10 mouse cellular contexts compared by ENCODE assay signal in genomic region chr11:60256176-60256681, GRCm38 (mm10). TPM values are rescaled to one million over a fixed set of nuclear protein-coding genes. Genes with fewer than 3 reads are reported as not detected.
DNase-seq lines count a peak whose midpoint lies in the region; ATAC-seq and TF ChIP-seq lines count a peak whose summit lies in the region.
"Had no signal": no experiment of that assay in that cellular context is flagged by ENCODE, and none has a peak within 500 bp of the region (broad histone marks: within the 10 kb centered on the region; RNA-seq: fewer than 3 reads in every experiment).

No protein-coding gene starts in this region.

- peaks cover 18% of the 10 kb centered on the region for H3K4me1 ChIP-seq in heart, adult 2 months (ENCODE audit: control insufficient read depth, insufficient read depth, low read length)
- H3K4me1 ChIP-seq in heart, embryonic 12.5 days (replicated peaks) = peaks cover 56% of the 10 kb centered on the region
- peaks cover 41% of the 10 kb centered on the region for H3K4me1 ChIP-seq in cerebellum, adult 2 months (ENCODE audit: control insufficient read depth, insufficient read depth, low read length)
- H3K4me1 ChIP-seq in hindbrain, postnatal 0 days (ENCODE audit: insufficient read depth, low read length) = peaks cover 26% of the 10 kb centered on the region
- H3K4me1 ChIP-seq in neural tube, embryonic 15.5 days = peaks cover 18% of the 10 kb centered on the region
- H3K4me1 ChIP-seq in thymus, adult 2 months (replicated peaks; ENCODE audit: control insufficient read depth, insufficient read depth, low read length) = peaks cover 15% of the 10 kb centered on the region

- H3K9ac ChIP-seq in heart, adult 2 months (ENCODE audit: low read depth, low read length) = no peak overlapping the region
- H3K9ac ChIP-seq in heart, embryonic 12.5 days = no peak overlapping the region
- H3K9ac ChIP-seq in hindbrain, postnatal 0 days (replicated peaks; ENCODE audit: low read length) = no peak overlapping the region
- no peak overlapping the region for H3K9ac ChIP-seq in neural tube, embryonic 15.5 days (replicated peaks)
- H3K9ac ChIP-seq: embryonic facial prominence, embryonic 13.5 days; limb, embryonic 15.5 days had no signal

- no peaks in the 10 kb centered on the region for H3K27me3 ChIP-seq in heart, adult 2 months (ENCODE audit: control insufficient read depth, insufficient read depth, low read length)
- H3K27me3 ChIP-seq in heart, embryonic 12.5 days (replicated peaks) = no peaks in the 10 kb centered on the region
- H3K27me3 ChIP-seq in cerebellum, adult 2 months (ENCODE audit: control insufficient read depth, insufficient read depth, low read length) = no peaks in the 10 kb centered on the region
- no peaks in the 10 kb centered on the region for H3K27me3 ChIP-seq in hindbrain, postnatal 0 days (ENCODE audit: insufficient read depth, low read length)
- H3K27me3 ChIP-seq in neural tube, embryonic 15.5 days (replicated peaks) = no peaks in the 10 kb centered on the region
- H3K27me3 ChIP-seq in thymus, adult 2 months (ENCODE audit: control insufficient read depth, insufficient read depth, low read length) = no peaks in the 10 kb centered on the region
- H3K27me3 ChIP-seq: embryonic facial prominence, embryonic 13.5 days; limb, embryonic 15.5 days had no signal

- no peaks in the 10 kb centered on the region for H3K9me3 ChIP-seq in heart, embryonic 12.5 days (replicated peaks)
- no peaks in the 10 kb centered on the region for H3K9me3 ChIP-seq in hindbrain, postnatal 0 days (ENCODE audit: low read length)
- no peaks in the 10 kb centered on the region for H3K9me3 ChIP-seq in neural tube, embryonic 15.5 days (replicated peaks)
- H3K9me3 ChIP-seq: embryonic facial prominence, embryonic 13.5 days; limb, embryonic 15.5 days had no signal

- 0 out of 2 replicates have a peak, but pooled peaks have one; percentile 22 for TF ChIP-seq EP300 in heart, adult 2 months (IDR thresholded peaks at IDR 0.05; ENCODE audit: insufficient read depth, low read depth, low read length)

- no peaks in the 10 kb centered on the region for H3K79me2 ChIP-seq in heart, adult 2 months (replicated peaks; ENCODE audit: control insufficient read depth, insufficient read depth, low read length)

- H3K4me2 ChIP-seq in heart, embryonic 12.5 days = no peak overlapping the region
- H3K4me2 ChIP-seq in hindbrain, postnatal 0 days (ENCODE audit: low read depth, low read length) = no peak overlapping the region
- no peak overlapping the region for H3K4me2 ChIP-seq in neural tube, embryonic 15.5 days
- H3K4me2 ChIP-seq: embryonic facial prominence, embryonic 13.5 days; limb, embryonic 15.5 days had no signal

- TF ChIP-seq CTCF in heart, adult 2 months (IDR thresholded peaks at IDR 0.05) = no peak
- TF ChIP-seq CTCF in cerebellum, adult 2 months (IDR thresholded peaks at IDR 0.05; ENCODE audit: borderline replicate concordance, insufficient read depth, low read depth, low read length) = no peak
- no peak for TF ChIP-seq CTCF in hindbrain, postnatal 0 days (IDR thresholded peaks at IDR 0.05; ENCODE audit: low read depth)
- no peak for TF ChIP-seq CTCF in thymus, adult 2 months (IDR thresholded peaks at IDR 0.05; ENCODE audit: borderline replicate concordance, control insufficient read depth, extremely low read depth, insufficient read depth, low read length, poor library complexity)

- H3K36me3 ChIP-seq in heart, adult 2 months (ENCODE audit: control insufficient read depth, insufficient read depth, low read length) = peaks cover 7% of the 10 kb centered on the region
- H3K36me3 ChIP-seq in heart, embryonic 12.5 days = peaks cover 30% of the 10 kb centered on the region
- H3K36me3 ChIP-seq in hindbrain, postnatal 0 days (ENCODE audit: insufficient read depth, low read length) = no peaks in the 10 kb centered on the region; the same call in 1 of the 2 replicates
- peaks cover 15% of the 10 kb centered on the region for H3K36me3 ChIP-seq in neural tube, embryonic 15.5 days
- H3K36me3 ChIP-seq in thymus, adult 2 months (ENCODE audit: control insufficient read depth, insufficient read depth, low read length) = no peaks in the 10 kb centered on the region

- no peak overlapping the region for H3K4me3 ChIP-seq in heart, adult 2 months
- no peak overlapping the region for H3K4me3 ChIP-seq in heart, embryonic 12.5 days
- H3K4me3 ChIP-seq in cerebellum, adult 2 months (replicated peaks; ENCODE audit: insufficient read depth, low read depth, low read length) = no peak overlapping the region
- H3K4me3 ChIP-seq in hindbrain, postnatal 0 days (ENCODE audit: low read length) = no peak overlapping the region
- H3K4me3 ChIP-seq in neural tube, embryonic 15.5 days (replicated peaks) = no peak overlapping the region
- H3K4me3 ChIP-seq in thymus, adult 2 months (ENCODE audit: control insufficient read depth, insufficient read depth, low read length) = no peak overlapping the region
- H3K4me3 ChIP-seq: embryonic facial prominence, embryonic 13.5 days; limb, embryonic 15.5 days had no signal

- WGBS in heart, adult 2 months = 25% methylated on average over 6 of the region's 6 CpGs
- WGBS in heart, embryonic 12.5 days = 62% methylated on average over 6 of the region's 6 CpGs
- WGBS in cerebellum, adult 2 months = 3% methylated on average over 6 of the region's 6 CpGs
- WGBS in hindbrain, postnatal 0 days = 23% methylated on average over 6 of the region's 6 CpGs
- WGBS in neural tube, embryonic 15.5 days = 40% methylated on average over 6 of the region's 6 CpGs
- 87% methylated on average over 6 of the region's 6 CpGs for WGBS in thymus, adult 2 months

- no peak for TF ChIP-seq POLR2A in heart, adult 2 months (IDR thresholded peaks at IDR 0.05; ENCODE audit: insufficient read depth, low read depth, low read length)
- TF ChIP-seq POLR2A in cerebellum, adult 2 months (IDR thresholded peaks at IDR 0.05; ENCODE audit: borderline replicate concordance, insufficient read depth, low read length) = no peak
- no peak for TF ChIP-seq POLR2A in thymus, adult 2 months (IDR thresholded peaks at IDR 0.05; ENCODE audit: control insufficient read depth, extremely low read depth, insufficient read depth, low read length, poor library complexity)

- ATAC-seq in heart, embryonic 12.5 days (ENCODE audit: insufficient number of reproducible peaks, low FRiP score) = no peak
- peak; percentile 76 for ATAC-seq in hindbrain, postnatal 0 days
- ATAC-seq in neural tube, embryonic 15.5 days (ENCODE audit: low FRiP score) = no peak

- H3K27ac ChIP-seq in heart, adult 2 months = peak overlapping the region; percentile 72
- H3K27ac ChIP-seq in heart, embryonic 12.5 days (ENCODE audit: poor library complexity, severe bottlenecking) = no peak overlapping the region
- H3K27ac ChIP-seq in cerebellum, adult 2 months (ENCODE audit: insufficient read depth, low read length) = peak overlapping the region; percentile 67
- H3K27ac ChIP-seq in hindbrain, postnatal 0 days = peak overlapping the region; percentile 66
- peak overlapping the region; percentile 25; the same call in 1 of the 2 replicates for H3K27ac ChIP-seq in neural tube, embryonic 15.5 days (replicated peaks)
- no peak overlapping the region for H3K27ac ChIP-seq in thymus, adult 2 months (ENCODE audit: control insufficient read depth, insufficient read depth, low read length)
- H3K27ac ChIP-seq: limb, embryonic 15.5 days had no signal

- intact Hi-C loops in heart, adult 2 months (cut with DNase I) = no loop called here

- peak in 1 of 2 experiments; percentile 30 for DNase-seq in heart, adult 2 months
- peak; percentile 65 for DNase-seq in Muller cell, postnatal 12 days (ENCODE audit: inconsistent ontology term)
- peak; percentile 94 to 96 for DNase-seq in cerebellum, adult 2 months
- peak; percentile 91 for DNase-seq in hindbrain, postnatal 0 days (ENCODE audit: low spot score)
- DNase-seq in spleen, adult 18-20 months = no peak
- no peak for DNase-seq in thymus, adult 2 months

RNA-seq across cellular contexts. Expression of gene Srebf1, which starts 33.8 kb away (rescaled TPM):
- total RNA-seq in heart, adult 2 months (2021) = 10 to 100 TPM; 25.3 to 35.4 TPM
- polyA plus RNA-seq in heart, adult 2 months (2012; rRNA removed) = 42.6 and 54.0 TPM in 2 replicates
- 39.7 and 41.1 TPM in 2 replicates for polyA plus RNA-seq in heart, embryonic 12.5 days (2016; fragmentation: Nextera tagmentation; extraction: Ambion mirVana)
- 56.1 and 66.3 TPM in 2 replicates for polyA plus RNA-seq in cerebellum, adult 2 months (2012; rRNA removed)
- 163 and 169 TPM in 2 replicates for total RNA-seq in hindbrain, postnatal 0 days (2014; rRNA removed)
- 50.6 and 59.5 TPM in 2 replicates for polyA plus RNA-seq in hindbrain, postnatal 0 days (2015; fragmentation: Nextera tagmentation; extraction: Ambion mirVana)
- 44.2 and 50.0 TPM in 2 replicates for polyA plus RNA-seq in neural tube, embryonic 15.5 days (2015; fragmentation: Nextera tagmentation; extraction: Ambion mirVana)
- 466 and 519 TPM in 2 replicates for polyA plus RNA-seq in thymus, adult 2 months (2012; rRNA removed)

Comparison
In these comparisons a context has a peak if more than half of its experiments do, and no peak if none do; other contexts are left out.
1. H3K27ac ChIP-seq: peak in heart, adult 2 months (single experiment), cerebellum, adult 2 months (single experiment), hindbrain, postnatal 0 days (single experiment) and neural tube, embryonic 15.5 days (single experiment); none in heart, embryonic 12.5 days (single experiment) and thymus, adult 2 months (single experiment).
2. DNase-seq: peak in Muller cell, postnatal 12 days (single experiment), cerebellum, adult 2 months (2 of 2) and hindbrain, postnatal 0 days (single experiment); none in spleen, adult 18-20 months (0 of 2) and thymus, adult 2 months (single experiment).